Mouse (Mus musculus) thymus, adult 2 months (tissue): ENCODE measurements around the gene Eefsec.

Experiments used
- CTCF ChIP-seq: fragments of 200-500 bp; IDR thresholded peaks from 2 replicates; pipeline ENCODE4 v1.5.1; 2012; ENCODE audit warnings: mild to moderate bottlenecking, control low read depth, low read length, moderate library complexity, borderline replicate concordance; ENCODE audit not compliant: control insufficient read depth, poor library complexity, insufficient read depth; ENCODE audit errors: extremely low read depth
- POLR2A ChIP-seq: fragments of 200-500 bp; IDR thresholded peaks from 2 replicates; pipeline ENCODE4 v1.6.1; 2012; ENCODE audit warnings: mild to moderate bottlenecking, low read length, control low read depth, moderate library complexity; ENCODE audit not compliant: control insufficient read depth, poor library complexity, insufficient read depth; ENCODE audit errors: extremely low read depth

DNA sequence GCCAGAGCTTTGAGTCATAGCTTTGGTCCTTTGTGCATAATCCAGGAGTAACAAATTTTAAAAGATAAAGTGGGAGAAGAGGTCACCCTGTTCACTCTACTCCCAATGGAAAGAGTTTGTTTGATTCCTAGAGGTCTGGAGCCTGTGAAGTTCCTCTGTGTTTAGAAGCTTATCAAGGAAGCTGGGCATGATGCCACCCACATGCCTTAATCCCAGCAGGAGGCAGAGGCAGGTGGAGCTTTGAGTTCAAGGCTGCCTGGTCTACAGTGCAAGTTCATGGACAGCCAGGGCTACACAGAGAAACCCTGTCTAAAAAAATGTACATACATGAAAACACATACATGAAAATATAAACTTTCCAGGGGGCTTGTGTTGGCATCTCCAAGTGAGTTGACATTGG lies 37.6 kb upstream of the Eefsec start:
- TF ChIP-seq CTCF (no peak), POLR2A (no peak)
